Mouse (Mus musculus) activated CD4-positive, CD25-positive, alpha-beta regulatory T cell, adult 4 months (primary cell): Measurements from ENCODE around the gene Hoxc5. TPM values are rescaled to one million over a fixed set of nuclear protein-coding genes. Genes with fewer than 3 reads are reported as not detected.

Experiments used
- ATAC-seq: one replicate; pipeline ENCODE4 v1.8.0; 2017
- polyA plus RNA-seq, 2 experiments: library from polyadenylated mRNA; unstranded; fragments of 100-300 nt; shearing (Covaris generic); gene quantifications; one replicate each; pipeline ENCODE4 v1.2.1; 2017

Hoxc5 gene
- polyA plus RNA-seq, 2 experiments from 2014 or later: not detected

- ATAC-seq: no peak
Measured at GRCm38 (mm10) chr15:102945185-102946077, 21.8 kb upstream of the Hoxc5 start.

- ATAC-seq: no peak
Measured at GRCm38 (mm10) chr15:102947276-102947675, 20.0 kb upstream of the Hoxc5 start.

DNA sequence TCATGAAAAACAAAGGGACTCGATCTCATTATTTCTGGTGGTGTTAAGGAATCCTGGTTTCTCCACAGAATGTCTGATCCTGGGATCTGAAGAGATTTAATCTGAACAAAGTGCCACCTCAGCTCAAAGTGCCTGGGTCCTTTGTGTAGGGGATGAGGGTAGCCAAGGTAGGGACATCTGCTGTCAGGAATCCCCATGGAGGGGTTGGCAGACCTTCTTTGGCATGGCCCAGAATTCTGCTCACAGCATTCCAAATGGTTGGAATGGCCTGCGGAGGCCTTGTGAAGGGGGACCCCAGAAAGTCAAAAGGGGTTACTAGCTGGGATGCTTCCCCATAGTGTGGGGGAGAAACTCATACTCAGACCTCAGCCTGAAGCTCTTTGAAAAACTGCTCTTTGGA lies 18.4 kb upstream of the Hoxc5 start:
- no peak for ATAC-seq

- ATAC-seq: no peak
Measured at GRCm38 (mm10) chr15:102949696-102950095, 17.5 kb upstream of the Hoxc5 start.

DNA sequence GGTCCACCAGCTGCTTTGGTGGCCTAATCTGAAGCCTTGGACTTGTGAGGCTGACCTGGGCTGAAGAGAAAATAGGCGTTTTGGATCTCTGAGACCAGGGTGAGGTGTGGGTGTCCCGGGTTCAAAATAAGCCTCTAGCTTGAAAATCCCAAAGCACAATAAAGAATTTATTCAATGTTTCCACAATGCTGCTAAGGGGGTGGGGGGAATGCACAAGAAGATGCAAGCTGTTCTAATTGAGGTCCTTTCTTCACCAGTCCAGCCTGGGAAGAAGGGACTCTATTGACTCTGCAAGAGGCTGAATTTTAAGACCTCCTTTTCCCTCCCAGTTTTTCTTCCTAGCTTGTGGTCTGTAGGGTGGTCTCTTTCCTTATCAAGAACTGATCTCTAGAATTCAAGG lies 16.4 kb upstream of the Hoxc5 start:
- ATAC-seq: no peak

GRCm38 (mm10) chr15:102953561-102953960 lies 13.7 kb upstream of the Hoxc5 start:
- no peak for ATAC-seq

DNA sequence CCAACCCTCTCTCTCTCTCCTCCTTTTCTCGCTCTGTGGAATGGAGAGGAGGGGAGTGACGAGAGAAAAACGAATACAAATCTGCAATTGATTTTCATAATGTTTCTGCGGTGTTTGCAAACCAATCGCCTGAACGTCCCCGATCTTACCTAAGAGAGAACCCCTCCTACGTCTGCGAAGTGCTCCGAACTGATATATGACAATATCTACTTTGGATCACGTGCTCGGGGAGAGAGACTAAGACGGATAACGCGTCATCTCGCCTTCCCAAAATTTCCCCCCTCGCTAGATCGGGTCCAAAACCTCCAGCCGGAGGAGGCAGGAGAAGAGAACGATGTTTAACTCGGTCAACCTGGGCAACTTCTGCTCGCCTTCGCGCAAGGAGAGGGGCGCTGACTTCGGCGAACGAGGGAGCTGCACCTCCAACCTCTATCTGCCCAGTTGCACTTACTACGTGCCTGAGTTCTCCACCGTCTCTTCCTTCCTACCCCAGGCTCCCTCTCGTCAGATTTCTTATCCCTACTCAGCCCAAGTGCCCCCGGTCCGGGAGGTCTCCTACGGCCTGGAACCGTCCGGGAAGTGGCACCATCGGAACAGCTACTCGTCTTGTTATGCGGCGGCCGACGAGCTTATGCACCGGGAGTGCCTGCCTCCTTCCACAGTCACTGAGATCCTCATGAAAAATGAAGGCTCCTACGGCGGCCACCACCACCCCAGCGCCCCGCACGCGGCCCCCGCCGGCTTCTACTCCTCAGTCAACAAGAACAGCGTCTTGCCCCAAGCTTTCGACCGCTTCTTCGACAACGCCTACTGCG lies 12.8 kb upstream of the Hoxc5 start, which contains the start of gene Hoxc11:
Gene Hoxc11 (plus strand): TSS at position 236 of the 815 bp plus-strand sequence.
- ATAC-seq: no peak

GRCm38 (mm10) chr15:102955007-102955382 lies 12.2 kb upstream of the Hoxc5 start:
- ATAC-seq: no peak

GRCm38 (mm10) chr15:102955833-102956640 lies 11.2 kb upstream of the Hoxc5 start:
- ATAC-seq: no peak

GRCm38 (mm10) chr15:102956906-102957305 lies 10.3 kb upstream of the Hoxc5 start:
- ATAC-seq: no peak

DNA sequence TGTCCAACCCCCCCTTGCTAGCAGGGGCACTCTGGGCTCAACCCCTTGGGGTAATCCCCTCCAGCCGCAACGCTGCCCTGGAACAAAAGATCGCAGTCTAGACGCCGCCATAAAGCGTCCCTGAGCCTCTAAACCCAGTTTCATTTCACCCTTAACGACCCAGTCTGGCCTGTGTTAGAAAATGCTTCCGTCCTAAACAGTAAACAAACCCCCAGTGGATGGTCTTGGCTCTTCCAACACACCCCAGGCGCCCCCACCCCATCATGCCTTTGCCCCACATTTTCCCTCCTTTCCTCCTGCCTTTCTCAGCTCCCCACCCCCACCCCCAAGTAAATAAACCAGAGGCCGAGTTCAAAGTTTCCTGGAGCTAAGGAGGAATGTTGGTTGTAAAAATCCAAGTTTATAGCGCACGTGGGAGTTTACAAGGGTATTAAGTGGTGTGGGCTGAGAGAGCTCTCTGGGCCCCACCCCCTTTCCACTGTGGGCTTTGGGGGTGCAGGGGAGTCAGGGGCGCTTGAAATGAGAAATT lies 7.5 kb upstream of the Hoxc5 start:
- ATAC-seq: no peak

GRCm38 (mm10) chr15:102961728-102962127 lies 5.5 kb upstream of the Hoxc5 start:
- no peak for ATAC-seq

DNA sequence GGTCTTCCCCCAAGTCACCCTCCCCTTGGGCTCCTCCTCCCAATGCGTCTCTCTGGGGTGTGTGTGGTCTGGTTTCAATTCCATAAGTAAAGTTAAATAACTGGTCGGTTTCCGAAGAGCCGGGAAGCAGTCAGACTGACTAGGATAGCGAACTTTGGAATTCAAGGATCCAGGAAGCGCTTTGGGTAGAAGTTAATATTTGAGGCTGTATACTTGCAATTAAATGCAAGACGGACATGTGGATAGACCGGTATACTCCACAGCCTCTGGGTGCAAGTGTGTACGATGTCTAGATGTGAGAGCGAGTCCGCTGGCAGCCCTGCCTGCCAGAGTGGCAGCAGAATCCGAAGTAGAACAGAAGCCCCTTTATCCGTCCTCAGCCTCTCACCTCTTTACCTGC lies 4.8 kb upstream of the Hoxc5 start:
- ATAC-seq: no peak

DNA sequence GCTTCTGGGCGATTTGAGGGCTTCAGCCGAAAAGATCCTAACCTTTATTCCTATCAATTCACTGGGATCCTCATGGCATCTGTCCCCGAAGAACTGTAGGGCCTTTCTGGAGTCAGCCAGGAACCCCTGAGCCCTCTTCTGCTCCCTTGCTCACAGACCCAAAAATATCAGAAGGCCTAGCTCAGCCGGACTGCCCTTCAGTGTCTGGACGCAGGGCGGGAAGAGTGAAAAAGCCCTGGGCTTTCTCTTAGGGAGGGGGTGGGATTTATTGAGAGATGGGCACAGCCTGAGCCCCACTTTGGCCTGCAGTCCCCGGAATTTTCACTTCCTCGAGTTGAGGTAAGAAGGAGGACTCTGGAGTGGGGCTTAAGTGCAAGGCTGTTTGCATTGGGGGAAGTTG lies 4.0 kb upstream of the Hoxc5 start:
- no peak for ATAC-seq

GRCm38 (mm10) chr15:102963671-102964640 lies 3.3 kb upstream of the Hoxc5 start:
- ATAC-seq: no peak

- ATAC-seq: no peak
Measured at GRCm38 (mm10) chr15:102965003-102965891, 2.0 kb upstream of the Hoxc5 start.

DNA sequence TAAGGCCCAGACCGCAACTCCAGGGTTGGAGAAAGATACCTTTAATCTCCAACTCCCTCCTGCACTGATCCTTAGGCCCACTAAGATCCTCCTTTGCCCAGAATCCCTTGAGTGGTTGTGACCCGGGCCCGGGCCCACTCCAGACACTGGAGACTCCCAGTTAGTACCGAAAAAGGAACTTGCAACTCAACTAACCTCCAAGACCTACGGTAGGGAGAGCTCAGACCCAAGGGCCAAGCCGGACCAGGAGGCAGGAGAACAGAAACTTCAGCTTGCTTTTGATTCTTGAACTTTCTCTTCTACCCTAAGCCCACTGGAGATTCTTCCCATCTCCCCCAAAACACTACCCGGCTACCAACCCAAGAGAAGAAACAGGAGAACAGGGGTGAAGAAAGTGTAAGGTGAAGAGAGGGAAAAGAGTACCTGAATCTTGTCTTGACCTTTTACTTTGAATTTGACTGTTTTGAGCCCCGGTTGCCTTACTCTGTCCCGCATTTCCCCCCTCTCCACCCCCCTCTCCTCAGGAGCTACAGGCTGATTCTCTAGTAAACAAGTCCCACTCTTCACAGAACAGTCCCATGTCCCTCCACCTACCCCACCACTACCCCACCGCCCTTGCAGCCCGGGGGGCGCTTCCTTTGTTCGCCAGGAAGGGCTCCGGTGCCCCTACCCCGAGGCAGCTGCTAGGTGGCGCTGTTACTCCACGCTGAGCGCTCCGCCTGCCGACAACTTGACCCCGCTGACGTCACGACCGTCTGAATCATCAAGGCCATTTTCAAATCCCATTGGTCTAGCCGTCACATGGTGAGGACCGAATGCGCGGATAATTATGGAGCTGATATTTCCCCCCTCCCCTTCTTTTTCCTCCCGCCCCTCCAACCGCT lies 1.1 kb upstream of the Hoxc5 start:
- ATAC-seq: peak; percentile 44

DNA sequence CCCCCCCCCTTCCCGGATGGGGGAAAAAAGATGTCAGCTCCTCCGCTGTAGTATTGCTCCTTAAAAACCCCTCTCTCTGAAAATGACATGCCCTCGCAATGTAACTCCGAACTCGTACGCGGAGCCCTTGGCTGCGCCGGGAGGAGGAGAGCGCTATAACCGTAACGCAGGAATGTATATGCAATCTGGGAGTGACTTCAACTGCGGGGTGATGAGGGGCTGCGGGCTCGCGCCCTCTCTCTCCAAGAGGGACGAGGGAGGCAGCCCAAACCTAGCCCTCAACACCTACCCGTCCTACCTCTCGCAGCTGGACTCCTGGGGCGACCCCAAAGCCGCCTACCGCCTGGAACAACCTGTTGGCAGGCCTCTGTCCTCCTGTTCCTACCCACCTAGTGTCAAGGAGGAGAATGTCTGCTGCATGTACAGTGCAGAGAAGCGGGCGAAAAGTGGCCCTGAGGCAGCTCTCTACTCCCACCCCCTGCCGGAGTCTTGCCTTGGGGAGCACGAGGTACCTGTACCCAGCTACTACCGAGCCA lies 399 bp upstream of the Hoxc5 start, which contains the start of gene Hoxc10:
Gene Hoxc10 (plus strand): TSS at position 21 of the 536 bp plus-strand sequence.
- no peak for ATAC-seq
